Mouse (Mus musculus) cerebellum, postnatal 4 days (tissue): ENCODE results near the gene Col11a2.

ENCODE experiments used
- DNase-seq, 2 experiments: peaks; one replicate each; pipeline ENCODE4 v3.0.0; 2022; ENCODE audit warnings: low spot score in 2 of 2, mixed read lengths in 1 of 2

Col11a2 gene

GRCm38 (mm10) chr17:34057224-34057623, 18.0 kb downstream of the Col11a2 start:
- no peak for DNase-seq

- DNase-seq, result no peak
Observed at GRCm38 (mm10) chr17:34068864-34069263, 29.6 kb downstream of the Col11a2 start.

GRCm38 (mm10) chr17:34072091-34072490, 32.9 kb downstream of the Col11a2 start:
- DNase-seq, result no peak

- peak in 1 of 2 experiments; percentile 73 for DNase-seq
Observed at GRCm38 (mm10) chr17:34075271-34075670, 36.0 kb downstream of the Col11a2 start.

GRCm38 (mm10) chr17:34077549-34077948, 38.3 kb downstream of the Col11a2 start:
- peak; percentile 46 to 80 for DNase-seq

- no peak for DNase-seq
Observed at GRCm38 (mm10) chr17:34078148-34078547, 38.9 kb downstream of the Col11a2 start.

GRCm38 (mm10) chr17:34079002-34079401, 39.8 kb downstream of the Col11a2 start:
- no peak for DNase-seq

- DNase-seq, result peak in 1 of 2 experiments; percentile 27
Observed at GRCm38 (mm10) chr17:34079621-34080020, 40.4 kb downstream of the Col11a2 start.

- DNase-seq, result no peak
Observed at GRCm38 (mm10) chr17:34083104-34083503, 43.9 kb downstream of the Col11a2 start.

- no peak for DNase-seq
Observed at GRCm38 (mm10) chr17:34087386-34087785, 48.1 kb downstream of the Col11a2 start.

- DNase-seq, result no peak
Observed at GRCm38 (mm10) chr17:34088124-34088523, 48.9 kb downstream of the Col11a2 start.

GRCm38 (mm10) chr17:34090923-34091322, 51.7 kb downstream of the Col11a2 start:
- peak in 1 of 2 experiments; percentile 21 for DNase-seq

GRCm38 (mm10) chr17:34092197-34092875, 53.1 kb downstream of the Col11a2 start, which contains the start of gene H2-Oa:
Gene H2-Oa (plus strand): TSS chr17:34092340.
- DNase-seq, result no peak

GRCm38 (mm10) chr17:34093199-34093874, 54.1 kb downstream of the Col11a2 start:
- no peak for DNase-seq

GRCm38 (mm10) chr17:34094283-34095035, 55.2 kb downstream of the Col11a2 start:
- no peak for DNase-seq

GRCm38 (mm10) chr17:34096497-34097010, 57.3 kb downstream of the Col11a2 start:
- no peak for DNase-seq

- no peak for DNase-seq
Observed at GRCm38 (mm10) chr17:34097272-34097671, 58.0 kb downstream of the Col11a2 start.

GRCm38 (mm10) chr17:34098709-34099479, 59.7 kb downstream of the Col11a2 start:
- no peak for DNase-seq

- no peak for DNase-seq
Observed at GRCm38 (mm10) chr17:34099531-34099930, 60.3 kb downstream of the Col11a2 start.

- DNase-seq, result no peak
Observed at GRCm38 (mm10) chr17:34101185-34101584, 61.9 kb downstream of the Col11a2 start.

GRCm38 (mm10) chr17:34101604-34102032, 62.4 kb downstream of the Col11a2 start:
- peak; percentile 92 to 95 for DNase-seq
